Mouse (Mus musculus): ENCODE data around the gene Evl. TPM values are rescaled to one million over a fixed set of nuclear protein-coding genes. Genes with fewer than 3 reads are reported as not detected.
A peak's percentile ranks its signal among the peaks of the same experiment; 100 is the strongest.

Gene Evl
- polyA plus RNA-seq, 1 experiment: 33.3 TPM

DNA sequence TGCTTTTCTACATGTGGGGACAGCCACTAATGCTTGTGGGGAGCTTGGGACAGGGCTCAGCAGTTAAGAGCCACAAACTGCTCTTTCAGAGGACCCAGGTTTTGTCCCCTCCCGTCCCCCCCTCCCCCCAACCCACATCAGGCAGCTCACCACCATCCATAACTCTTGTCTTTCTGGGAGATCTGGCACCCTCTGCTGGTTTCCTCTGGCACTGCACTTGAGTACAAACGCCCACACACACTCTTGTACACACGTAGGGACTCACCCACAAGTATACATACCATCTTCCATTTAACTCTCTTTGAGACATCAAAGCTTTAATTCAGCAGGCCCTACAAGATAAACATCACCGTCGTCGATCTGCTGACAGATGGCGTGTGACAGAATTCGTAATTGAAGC lies 25.3 kb upstream of the Evl start:
- no peak overlapping the region for H3K4me3 ChIP-seq (ENCODE audit: insufficient read depth, low read depth, low read length)
- peak; percentile 31 for DNase-seq
- no peaks in the 10 kb centered on the region for H3K4me1 ChIP-seq (ENCODE audit: control insufficient read depth, insufficient read depth, low read length)
- H3K27ac ChIP-seq (ENCODE audit: insufficient read depth, low read depth, low read length): no peak overlapping the region
- H3K36me3 ChIP-seq (ENCODE audit: control insufficient read depth, insufficient read depth, low read length): no peaks in the 10 kb centered on the region
- no peaks in the 10 kb centered on the region for H3K27me3 ChIP-seq (replicated peaks; ENCODE audit: control insufficient read depth, insufficient read depth, low read length)
- TF ChIP-seq POLR2A (IDR thresholded peaks at IDR 0.05; ENCODE audit: low read depth, low read length): no peak
- peak; percentile 66 for TF ChIP-seq CTCF (conservative IDR thresholded peaks at IDR 0.05; ENCODE audit: insufficient read depth, insufficient read length, low read depth, low read length)
- 41% methylated on average over 8 of the region's 8 CpGs for WGBS

DNA sequence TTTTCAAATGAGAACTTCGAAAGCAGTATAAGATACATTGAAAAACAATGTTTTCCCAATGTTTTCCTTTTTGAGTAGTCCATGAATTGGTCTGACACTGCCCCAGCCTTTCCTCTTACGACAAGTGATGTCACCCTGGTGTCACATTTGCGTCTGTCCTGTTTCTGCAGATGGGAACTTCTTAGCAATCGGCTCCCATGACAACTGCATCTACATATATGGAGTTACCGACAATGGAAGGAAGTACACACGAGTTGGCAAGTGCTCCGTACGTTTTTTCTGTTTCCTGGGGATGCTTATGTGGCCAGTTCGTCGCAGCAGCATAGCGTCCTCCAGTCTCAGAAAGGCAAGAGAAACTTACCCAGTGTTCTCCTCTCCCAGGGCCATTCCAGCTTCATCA lies 20.0 kb upstream of the Evl start:
- WGBS: 87% methylated on average over 11 of the region's 11 CpGs
- TF ChIP-seq CTCF (conservative IDR thresholded peaks at IDR 0.05; ENCODE audit: insufficient read depth, insufficient read length, low read depth, low read length) (no peak), POLR2A (IDR thresholded peaks at IDR 0.05; ENCODE audit: low read depth, low read length) (no peak)
- DNase-seq: no peak
- Histone ChIP-seq H3K27me3 (replicated peaks; ENCODE audit: control insufficient read depth, insufficient read depth, low read length) (no peaks in the 10 kb centered on the region), H3K4me3 (ENCODE audit: insufficient read depth, low read depth, low read length) (no peak overlapping the region), H3K4me1 (ENCODE audit: control insufficient read depth, insufficient read depth, low read length) (no peaks in the 10 kb centered on the region), H3K27ac (ENCODE audit: insufficient read depth, low read depth, low read length) (no peak overlapping the region), H3K36me3 (ENCODE audit: control insufficient read depth, insufficient read depth, low read length) (no peaks in the 10 kb centered on the region)

DNA sequence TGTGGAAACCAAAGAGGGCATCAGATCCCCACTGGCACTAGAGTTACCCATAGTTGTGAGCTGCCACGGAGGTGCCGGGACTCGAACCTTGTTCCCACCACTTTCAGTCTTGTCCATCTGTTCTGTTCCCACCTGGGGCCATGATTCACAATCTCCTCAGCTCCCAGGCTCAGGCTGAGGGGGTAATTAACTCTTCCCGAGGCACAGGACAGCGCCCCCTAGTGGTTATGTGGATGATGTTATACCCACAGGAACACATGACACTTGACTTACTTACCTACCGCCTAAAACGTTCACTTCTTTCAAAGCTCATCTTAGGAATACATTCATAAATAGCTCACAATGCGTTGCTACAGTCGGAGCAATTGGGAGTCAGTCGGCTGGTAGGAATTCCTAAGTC lies 18.1 kb upstream of the Evl start:
- H3K36me3 ChIP-seq (ENCODE audit: control insufficient read depth, insufficient read depth, low read length): no peaks in the 10 kb centered on the region

DNA sequence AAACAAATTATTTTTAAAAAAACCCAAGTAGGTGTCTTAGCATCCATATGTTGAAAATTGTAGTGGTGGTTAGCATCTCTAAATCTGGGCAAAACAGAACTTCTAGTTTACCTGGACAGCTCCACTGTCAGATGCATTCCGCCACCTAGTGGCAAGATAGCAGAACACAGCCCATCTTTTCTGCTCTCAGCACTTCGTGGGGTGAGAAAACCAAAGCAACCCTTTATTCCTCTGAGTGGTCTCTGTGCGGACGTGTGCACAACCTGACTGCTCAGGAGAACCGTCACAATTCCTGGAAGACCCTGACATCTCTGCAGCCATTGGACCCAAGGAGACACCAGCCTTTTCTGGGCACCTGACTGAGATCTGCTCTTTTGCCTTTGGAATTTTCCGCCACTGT lies 13.4 kb upstream of the Evl start:
- peak; percentile 52 for DNase-seq
- Histone ChIP-seq H3K4me1 (ENCODE audit: control insufficient read depth, insufficient read depth, low read length) (no peaks in the 10 kb centered on the region), H3K27ac (ENCODE audit: insufficient read depth, low read depth, low read length) (no peak overlapping the region), H3K27me3 (replicated peaks; ENCODE audit: control insufficient read depth, insufficient read depth, low read length) (no peaks in the 10 kb centered on the region), H3K36me3 (ENCODE audit: control insufficient read depth, insufficient read depth, low read length) (no peaks in the 10 kb centered on the region), H3K4me3 (ENCODE audit: insufficient read depth, low read depth, low read length) (no peak overlapping the region)
- WGBS: 21% methylated on average over 6 of the region's 6 CpGs
- TF ChIP-seq CTCF (conservative IDR thresholded peaks at IDR 0.05; ENCODE audit: insufficient read depth, insufficient read length, low read depth, low read length) (peak; percentile 81), POLR2A (IDR thresholded peaks at IDR 0.05; ENCODE audit: low read depth, low read length) (no peak)

More for the DNA sequence above, 18.1 kb upstream of the Evl start:
- Histone ChIP-seq H3K27ac (ENCODE audit: insufficient read depth, low read depth, low read length) (no peak overlapping the region), H3K27me3 (replicated peaks; ENCODE audit: control insufficient read depth, insufficient read depth, low read length) (no peaks in the 10 kb centered on the region), H3K4me3 (ENCODE audit: insufficient read depth, low read depth, low read length) (no peak overlapping the region), H3K4me1 (ENCODE audit: control insufficient read depth, insufficient read depth, low read length) (no peaks in the 10 kb centered on the region)
- no peak for TF ChIP-seq POLR2A (IDR thresholded peaks at IDR 0.05; ENCODE audit: low read depth, low read length)
- TF ChIP-seq CTCF (conservative IDR thresholded peaks at IDR 0.05; ENCODE audit: insufficient read depth, insufficient read length, low read depth, low read length): no peak; the same call in 1 of the 2 replicates
- WGBS: 75% methylated on average over 10 of the region's 10 CpGs
- DNase-seq: no peak

DNA sequence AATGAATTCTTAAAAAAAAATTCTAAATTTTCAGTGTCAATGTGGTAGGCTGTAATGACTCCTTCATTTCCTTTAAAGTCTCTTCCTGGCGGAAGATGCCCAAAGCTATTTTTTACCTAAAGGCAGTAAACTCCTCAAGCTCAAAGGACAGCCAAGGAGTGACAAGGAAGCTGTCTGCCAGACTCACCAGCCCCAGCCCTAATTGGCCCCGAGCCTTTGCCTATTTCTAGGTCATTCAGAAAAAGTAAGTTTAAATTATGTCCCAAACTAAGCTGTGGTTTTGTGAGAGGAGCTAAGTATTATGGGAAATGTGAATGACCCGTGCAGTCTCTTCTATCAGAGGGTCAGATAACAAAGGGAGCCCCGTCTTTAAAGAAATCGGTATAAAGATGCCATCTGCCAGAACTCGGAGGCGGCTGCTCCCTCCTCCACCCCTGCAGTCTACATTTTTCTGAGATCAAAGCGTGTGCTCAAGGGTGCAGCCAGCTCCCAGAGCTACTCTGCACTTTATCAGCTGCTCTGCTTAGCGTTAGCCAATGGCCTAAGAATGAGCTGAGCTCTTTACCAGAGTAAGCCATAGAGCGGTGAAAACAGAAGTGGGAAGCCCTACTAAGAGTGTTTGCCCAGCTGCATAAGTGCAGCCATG lies 7.9 kb upstream of the Evl start:
- Histone ChIP-seq H3K36me3 (ENCODE audit: control insufficient read depth, insufficient read depth, low read length) (no peaks in the 10 kb centered on the region), H3K4me1 (ENCODE audit: control insufficient read depth, insufficient read depth, low read length) (no peaks in the 10 kb centered on the region), H3K4me3 (ENCODE audit: insufficient read depth, low read depth, low read length) (no peak overlapping the region), H3K27me3 (replicated peaks; ENCODE audit: control insufficient read depth, insufficient read depth, low read length) (no peaks in the 10 kb centered on the region), H3K27ac (ENCODE audit: insufficient read depth, low read depth, low read length) (no peak overlapping the region)
- WGBS: 20% methylated on average over 10 of the region's 10 CpGs
- TF ChIP-seq CTCF (conservative IDR thresholded peaks at IDR 0.05; ENCODE audit: insufficient read depth, insufficient read length, low read depth, low read length) (no peak), POLR2A (IDR thresholded peaks at IDR 0.05; ENCODE audit: low read depth, low read length) (no peak)
- no peak for DNase-seq

DNA sequence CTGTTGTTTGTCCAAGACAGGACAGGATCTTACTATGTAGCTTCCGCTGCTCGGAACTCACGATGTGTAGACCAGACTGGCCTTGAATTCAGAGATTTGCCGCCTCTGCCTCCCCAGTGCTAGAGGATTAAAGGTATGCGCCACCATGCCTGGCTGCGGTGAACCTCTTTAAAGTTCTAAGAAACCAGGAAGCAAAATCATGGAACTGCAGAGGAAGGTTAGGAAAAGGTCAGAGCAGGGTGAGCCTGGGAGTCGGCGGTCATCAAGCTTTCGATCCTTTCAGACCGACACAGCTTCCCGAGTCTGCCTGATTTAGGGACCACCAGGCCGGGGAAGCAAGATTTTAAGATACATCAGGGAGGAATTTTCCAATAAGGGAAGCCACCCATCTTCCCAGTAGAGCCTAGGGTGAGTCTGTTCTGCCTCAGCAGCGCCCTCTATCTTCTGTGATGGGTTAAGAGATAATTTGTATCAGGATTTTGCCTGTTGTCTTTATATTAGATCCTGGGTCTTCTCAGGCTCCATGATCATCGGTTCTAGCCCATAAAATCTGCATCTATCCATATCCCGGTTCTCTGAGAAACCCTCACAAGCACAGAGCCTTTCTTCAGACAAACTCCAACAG lies 7.2 kb upstream of the Evl start:
- no peak overlapping the region for H3K27ac ChIP-seq (ENCODE audit: insufficient read depth, low read depth, low read length)
- no peaks in the 10 kb centered on the region for H3K4me1 ChIP-seq (ENCODE audit: control insufficient read depth, insufficient read depth, low read length)
- TF ChIP-seq POLR2A (IDR thresholded peaks at IDR 0.05; ENCODE audit: low read depth, low read length) (no peak), CTCF (conservative IDR thresholded peaks at IDR 0.05; ENCODE audit: insufficient read depth, insufficient read length, low read depth, low read length) (no peak)
- no peaks in the 10 kb centered on the region for H3K36me3 ChIP-seq (ENCODE audit: control insufficient read depth, insufficient read depth, low read length)
- no peaks in the 10 kb centered on the region for H3K27me3 ChIP-seq (replicated peaks; ENCODE audit: control insufficient read depth, insufficient read depth, low read length)
- no peak for DNase-seq
- no peak overlapping the region for H3K4me3 ChIP-seq (ENCODE audit: insufficient read depth, low read depth, low read length)
- 59% methylated on average over 15 of the region's 15 CpGs for WGBS

DNA sequence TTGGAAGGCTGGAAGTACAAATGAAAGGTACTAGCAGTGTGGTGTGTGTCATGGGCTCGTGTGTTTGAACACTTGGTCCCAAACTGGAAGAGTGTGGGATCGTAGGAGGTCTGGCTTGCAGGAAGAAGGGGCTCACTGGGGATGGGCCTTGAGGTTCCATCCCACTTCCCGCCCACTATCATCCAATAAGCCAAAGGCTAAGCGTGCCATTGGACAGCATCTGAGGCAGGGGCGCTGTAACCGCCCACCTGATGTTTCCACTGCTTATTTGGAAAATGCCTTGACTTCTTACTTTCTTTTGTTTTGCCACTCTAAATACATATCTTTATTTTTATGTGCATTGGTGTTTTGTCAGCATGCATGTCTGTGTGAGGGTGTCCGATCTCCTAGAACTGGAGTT lies 2.8 kb upstream of the Evl start:
- no peak for DNase-seq
- 93% methylated on average over 7 of the region's 7 CpGs for WGBS
- no peaks in the 10 kb centered on the region; the same call in 1 of the 2 replicates for H3K4me1 ChIP-seq (ENCODE audit: control insufficient read depth, insufficient read depth, low read length)
- no peak overlapping the region for H3K27ac ChIP-seq (ENCODE audit: insufficient read depth, low read depth, low read length)
- no peaks in the 10 kb centered on the region for H3K36me3 ChIP-seq (ENCODE audit: control insufficient read depth, insufficient read depth, low read length)
- TF ChIP-seq POLR2A (IDR thresholded peaks at IDR 0.05; ENCODE audit: low read depth, low read length) (no peak), CTCF (conservative IDR thresholded peaks at IDR 0.05; ENCODE audit: insufficient read depth, insufficient read length, low read depth, low read length) (no peak)
- no peaks in the 10 kb centered on the region for H3K27me3 ChIP-seq (replicated peaks; ENCODE audit: control insufficient read depth, insufficient read depth, low read length)
- no peak overlapping the region for H3K4me3 ChIP-seq (ENCODE audit: insufficient read depth, low read depth, low read length)

All from kidney, adult 2 months (tissue).